Mouse (Mus musculus) heart, postnatal 0 days (tissue): ENCODE measurements around the gene Sept8.

ENCODE experiments used
- CTCF ChIP-seq: IDR thresholded peaks from 2 replicates; pipeline ENCODE4 v1.5.1; 2016; ENCODE audit warnings: antibody characterized with exemption, control low read depth, low read depth
- EP300 ChIP-seq: IDR thresholded peaks from 2 replicates; pipeline ENCODE4 v1.6.1; 2016; ENCODE audit warnings: antibody characterized with exemption, low read depth

- TF ChIP-seq CTCF (no peak), EP300 (no peak)
These were observed 12.6 kb downstream of the Sept8 start for GRCm38 (mm10) chr11:53531578-53532230.
